Mouse (Mus musculus) C2C12 (cell line): ENCODE measurements around the gene Fam50b. TPM values are rescaled to one million over a fixed set of nuclear protein-coding genes. Genes with fewer than 3 reads are reported as not detected.

Experiments
- H3K27me3 ChIP-seq: one replicate; pipeline ENCODE4 v1.6.1; 2011; ENCODE audit not compliant: control insufficient read depth, insufficient read depth, insufficient read length
- H3K36me3 ChIP-seq: one replicate; pipeline ENCODE4 v1.6.1; 2011; ENCODE audit not compliant: control insufficient read depth, insufficient read depth
- H3K4me3 ChIP-seq: one replicate; pipeline ENCODE4 v1.5.1; 2011; ENCODE audit warnings: mild to moderate bottlenecking, control low read depth; ENCODE audit not compliant: poor library complexity, insufficient read depth, severe bottlenecking
- H3K79me2 ChIP-seq: one replicate; pipeline ENCODE4 v1.6.1; 2011; ENCODE audit not compliant: control insufficient read depth, insufficient read depth
- H3K79me3 ChIP-seq: one replicate; pipeline ENCODE4 v1.6.1; 2011; ENCODE audit warnings: low read depth, control low read depth
- H3ac ChIP-seq: one replicate; pipeline ENCODE3; 2011; ENCODE audit warnings: low read depth; ENCODE audit not compliant: control insufficient read depth, insufficient read length
- CEBPB ChIP-seq: IDR thresholded peaks from one replicate; pipeline ENCODE4 v1.6.1; 2011; ENCODE audit warnings: low read depth, mild to moderate bottlenecking, control low read depth, moderate library complexity
- CTCF ChIP-seq: IDR thresholded peaks from one replicate; pipeline ENCODE4 v1.5.1; 2011; ENCODE audit not compliant: control insufficient read depth, insufficient read depth, insufficient read length
- FOSL1 ChIP-seq: IDR thresholded peaks from one replicate; pipeline ENCODE4 v1.8.0; 2011; ENCODE audit warnings: mild to moderate bottlenecking, low read length; ENCODE audit not compliant: poor library complexity, insufficient read depth, severe bottlenecking
- MAX ChIP-seq: IDR thresholded peaks from one replicate; pipeline ENCODE4 v1.6.1; 2011; ENCODE audit warnings: mild to moderate bottlenecking, control low read depth
- MYOD1 ChIP-seq: IDR thresholded peaks from one replicate; pipeline ENCODE4 v1.6.1; 2011; ENCODE audit warnings: low read depth; ENCODE audit not compliant: control insufficient read depth, insufficient read length
- MYOG ChIP-seq: IDR thresholded peaks from one replicate; pipeline ENCODE4 v1.6.1; 2011; ENCODE audit not compliant: control insufficient read depth, insufficient read length; ENCODE audit errors: extremely low read depth
- USF1 ChIP-seq: IDR thresholded peaks from one replicate; pipeline ENCODE4 v1.6.1; 2011; ENCODE audit warnings: low read depth, mild to moderate bottlenecking, control low read depth, moderate library complexity
- polyA plus RNA-seq: library from polyadenylated mRNA; unstranded; fragments of >200 nt; fragmentation: generic; extraction: Trizol; gene quantifications from one replicate; pipeline ENCODE4 v1.2.1, GENCODE M21; 2012; ENCODE audit warnings: missing spikeins

Fam50b gene
- polyA plus RNA-seq, 1 experiment = not detected

GRCm38 (mm10) chr13:34739071-34739470 lies 4.4 kb downstream of the Fam50b start:
- no peaks in the 10 kb centered on the region for H3K36me3 ChIP-seq
- no peaks in the 10 kb centered on the region for H3K79me3 ChIP-seq
- no peak for TF ChIP-seq MAX
- TF ChIP-seq CTCF = no peak
- TF ChIP-seq FOSL1 = no peak
- TF ChIP-seq MYOD1 = no peak
- no peak for TF ChIP-seq USF1
- no peak for TF ChIP-seq CEBPB
- H3K79me2 ChIP-seq = no peaks in the 10 kb centered on the region
- no peak overlapping the region for H3ac ChIP-seq
- H3K4me3 ChIP-seq = no peak overlapping the region
- H3K27me3 ChIP-seq = no peaks in the 10 kb centered on the region

GRCm38 (mm10) chr13:34741254-34741653 lies 6.6 kb downstream of the Fam50b start:
- Histone ChIP-seq H3K36me3 (no peaks in the 10 kb centered on the region), H3ac (no peak overlapping the region), H3K79me3 (no peaks in the 10 kb centered on the region), H3K27me3 (no peaks in the 10 kb centered on the region), H3K4me3 (no peak overlapping the region), H3K79me2 (no peaks in the 10 kb centered on the region)
- TF ChIP-seq CTCF (no peak), MYOG (no peak), USF1 (no peak), MYOD1 (no peak), MAX (no peak), CEBPB (no peak), FOSL1 (no peak)

GRCm38 (mm10) chr13:34741813-34742568 lies 7.3 kb downstream of the Fam50b start:
- Histone ChIP-seq H3K36me3 (no peaks in the 10 kb centered on the region), H3ac (no peak overlapping the region), H3K79me2 (no peaks in the 10 kb centered on the region), H3K79me3 (no peaks in the 10 kb centered on the region), H3K4me3 (no peak overlapping the region), H3K27me3 (no peaks in the 10 kb centered on the region)
- TF ChIP-seq FOSL1 = no peak
- TF ChIP-seq CEBPB = no peak
- no peak for TF ChIP-seq MYOD1
- no peak for TF ChIP-seq MAX
- TF ChIP-seq USF1 = no peak
- no peak for TF ChIP-seq MYOG
- no peak for TF ChIP-seq CTCF

GRCm38 (mm10) chr13:34746811-34747210 lies 12.2 kb downstream of the Fam50b start:
- Histone ChIP-seq H3K36me3 (no peaks in the 10 kb centered on the region), H3K79me2 (no peaks in the 10 kb centered on the region), H3K79me3 (no peaks in the 10 kb centered on the region), H3K4me3 (no peak overlapping the region), H3ac (no peak overlapping the region), H3K27me3 (no peaks in the 10 kb centered on the region)
- no peak for TF ChIP-seq MYOG
- no peak for TF ChIP-seq CTCF
- TF ChIP-seq FOSL1 = no peak
- TF ChIP-seq MYOD1 = no peak
- no peak for TF ChIP-seq USF1
- TF ChIP-seq CEBPB = no peak
- no peak for TF ChIP-seq MAX

- TF ChIP-seq CTCF (no peak), MYOG (no peak), FOSL1 (no peak), MAX (no peak), CEBPB (no peak), MYOD1 (no peak), USF1 (no peak)
- Histone ChIP-seq H3K36me3 (no peaks in the 10 kb centered on the region), H3K27me3 (no peaks in the 10 kb centered on the region), H3ac (no peak overlapping the region), H3K4me3 (no peak overlapping the region), H3K79me3 (no peaks in the 10 kb centered on the region), H3K79me2 (no peaks in the 10 kb centered on the region)
These were observed 13.9 kb downstream of the Fam50b start for GRCm38 (mm10) chr13:34748530-34748929.

- H3ac ChIP-seq = no peak overlapping the region
- TF ChIP-seq CEBPB (no peak), MYOG (no peak), USF1 (no peak), MAX (no peak), FOSL1 (no peak), CTCF (no peak), MYOD1 (no peak)
- no peaks in the 10 kb centered on the region for H3K36me3 ChIP-seq
- no peaks in the 10 kb centered on the region for H3K79me3 ChIP-seq
- H3K79me2 ChIP-seq = no peaks in the 10 kb centered on the region
- no peaks in the 10 kb centered on the region for H3K27me3 ChIP-seq
- no peak overlapping the region for H3K4me3 ChIP-seq
These were observed 24.6 kb downstream of the Fam50b start for GRCm38 (mm10) chr13:34759202-34759601.
